19 mouse cellular contexts compared by ENCODE assay signal in genomic region chr4:155076677-155077076, GRCm38 (mm10). TPM values are rescaled to one million over a fixed set of nuclear protein-coding genes. Genes with fewer than 3 reads are reported as not detected.
"Had no signal": no experiment of that assay in that cellular context is flagged by ENCODE, and none has a peak within 500 bp of the region (broad histone marks: within the 10 kb centered on the region; RNA-seq: fewer than 3 reads in every experiment).

No protein-coding gene starts in this region.

- H3K4me1 ChIP-seq: midbrain, embryonic 13.5 days; neural tube, embryonic 12.5 days; stomach, embryonic 15.5 days had no signal

- H3K4me3 ChIP-seq: megakaryocyte, embryonic 14.5 days; midbrain, embryonic 13.5 days; neural tube, embryonic 12.5 days; stomach, embryonic 15.5 days had no signal

- H3K4me2 ChIP-seq: lung, embryonic 14.5 days; midbrain, embryonic 11.5 days; midbrain, embryonic 13.5 days; neural tube, embryonic 12.5 days; stomach, embryonic 15.5 days had no signal

- ATAC-seq: midbrain, embryonic 13.5 days; midbrain, embryonic 16.5 days had no signal

- H3K27ac ChIP-seq: macrophage; midbrain, embryonic 13.5 days; neural tube, embryonic 12.5 days; stomach, embryonic 15.5 days; stomach, postnatal 0 days had no signal

- DNase-seq: lung, adult 18-20 months; lung, embryonic 14.5 days; lung, postnatal 14 days; lung, postnatal 36 days; right cerebral cortex, postnatal 14 days; thymus, adult 2 months; thymus, postnatal 25 days; thymus, postnatal 4 days had no signal

- H3K9me3 ChIP-seq: megakaryocyte, embryonic 14.5 days; midbrain, embryonic 13.5 days; neural tube, embryonic 12.5 days; stomach, embryonic 15.5 days had no signal

- H3K27me3 ChIP-seq: megakaryocyte, embryonic 14.5 days; midbrain, embryonic 13.5 days; neural tube, embryonic 12.5 days; stomach, embryonic 15.5 days had no signal

- H3K9ac ChIP-seq: lung, embryonic 14.5 days; midbrain, embryonic 13.5 days; neural tube, embryonic 12.5 days; stomach, embryonic 15.5 days had no signal

RNA-seq across cellular contexts. Expression of gene Morn1, which starts 9.7 kb away (rescaled TPM):
- total RNA-seq: monocyte, adult 5-6 weeks had no signal

RNA-seq across cellular contexts. Expression of gene Plch2, which starts 20.1 kb away (rescaled TPM):
- total RNA-seq: megakaryocyte progenitor cell, adult 5-6 weeks; monocyte, adult 5-6 weeks; neutrophil, adult 5-6 weeks had no signal
- polyA plus RNA-seq: macrophage had no signal
